Mouse (Mus musculus): ENCODE data around the gene Npb.

Npb gene

GRCm38 (mm10) chr11:120613976-120614375, 5.7 kb downstream of the Npb start:
- in situ Hi-C loops (cut with MboI, MseI): no loop called here

- in situ Hi-C loops (cut with MboI, MseI): no loop called here
Observed at GRCm38 (mm10) chr11:120615167-120615566, 6.9 kb downstream of the Npb start.

- in situ Hi-C loops (cut with MboI, MseI): no loop called here
Observed at GRCm38 (mm10) chr11:120615606-120616203, 7.4 kb downstream of the Npb start.

- in situ Hi-C loops (cut with MboI, MseI): no loop called here
Observed at GRCm38 (mm10) chr11:120616617-120617294, 8.5 kb downstream of the Npb start.

DNA sequence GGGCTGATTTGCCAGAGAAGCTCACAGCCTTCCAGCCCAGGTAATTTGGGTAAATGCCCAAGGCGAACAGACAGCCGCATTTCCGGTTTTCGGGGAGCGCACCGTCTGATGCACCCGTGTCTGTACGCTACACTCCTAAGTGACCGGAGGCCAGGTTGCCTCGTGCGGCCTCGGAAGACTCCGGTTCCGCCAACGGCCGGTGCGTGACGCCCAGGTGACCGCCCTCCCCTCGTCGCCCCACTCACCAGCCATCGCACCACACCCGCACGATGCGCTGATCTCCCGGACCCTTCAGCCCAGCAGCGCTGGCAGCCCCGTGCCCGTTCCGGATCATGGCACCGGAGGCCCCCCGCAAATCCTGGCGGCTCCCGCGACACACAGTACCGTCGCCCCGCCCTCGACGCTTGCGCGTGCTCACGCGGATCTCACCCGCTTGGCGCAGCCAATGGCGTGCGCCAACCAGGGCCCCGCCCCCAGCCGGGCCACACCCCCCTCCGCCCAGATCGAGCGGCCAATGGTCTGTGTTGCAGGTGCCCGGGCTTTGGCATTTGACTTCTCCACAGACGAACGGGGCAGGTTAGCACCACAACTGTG, 9.3 kb downstream of the Npb start, which contains the start of gene Pcyt2:
TSS of gene Pcyt2 (minus strand) at position 418 of the 594 bp plus-strand sequence.
- in situ Hi-C loops (cut with MboI, MseI): no loop called here

DNA sequence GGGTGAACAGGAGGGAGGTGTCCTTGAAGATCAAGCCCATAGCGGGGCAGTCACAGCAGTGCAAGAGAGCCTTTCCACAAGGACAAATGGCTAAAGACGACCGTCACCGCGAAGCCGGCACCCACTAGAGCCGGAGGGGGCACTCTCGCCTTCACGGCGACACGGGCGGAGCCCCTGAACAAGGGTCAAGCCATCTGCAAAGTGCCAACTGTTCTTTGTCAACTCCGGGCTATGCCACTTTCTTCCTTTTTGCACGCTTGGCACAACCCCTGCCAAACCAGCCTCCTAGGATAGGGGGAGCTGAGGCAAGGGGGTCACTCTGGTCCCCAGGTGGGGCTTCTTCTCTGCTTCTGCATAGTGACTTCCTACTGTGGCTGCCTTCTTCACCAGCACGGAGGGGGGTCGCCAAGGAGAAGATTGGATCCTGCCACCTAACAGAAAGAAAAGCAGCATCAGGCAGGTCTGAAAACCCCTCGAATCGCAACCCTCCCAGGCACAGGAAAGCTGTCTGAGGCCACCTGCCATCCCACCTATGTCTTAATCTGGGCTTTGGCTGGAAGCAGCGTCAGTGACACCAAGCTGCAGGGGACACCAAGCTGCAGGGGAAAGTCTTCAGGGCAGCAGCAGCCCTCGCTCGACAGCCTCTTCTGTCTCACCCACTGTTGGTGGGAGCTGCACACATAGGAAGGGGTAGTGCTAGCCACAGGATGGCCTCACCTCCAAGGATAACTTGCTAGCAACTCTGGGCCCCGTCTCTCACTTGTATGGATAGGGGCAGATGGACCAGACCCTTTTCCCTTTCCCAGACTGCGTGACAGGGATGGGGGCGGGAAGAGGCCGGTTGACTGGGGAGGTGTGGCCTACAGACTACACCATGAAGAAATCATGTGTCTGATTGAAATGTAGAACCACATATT, 10.6 kb downstream of the Npb start:
- in situ Hi-C loops (cut with MboI, MseI): no loop called here

- in situ Hi-C loops (cut with MboI, MseI): no loop called here
Observed at GRCm38 (mm10) chr11:120620195-120620594, 11.9 kb downstream of the Npb start.

GRCm38 (mm10) chr11:120622805-120623204, 14.5 kb downstream of the Npb start:
- in situ Hi-C loops (cut with MboI, MseI): no loop called here

DNA sequence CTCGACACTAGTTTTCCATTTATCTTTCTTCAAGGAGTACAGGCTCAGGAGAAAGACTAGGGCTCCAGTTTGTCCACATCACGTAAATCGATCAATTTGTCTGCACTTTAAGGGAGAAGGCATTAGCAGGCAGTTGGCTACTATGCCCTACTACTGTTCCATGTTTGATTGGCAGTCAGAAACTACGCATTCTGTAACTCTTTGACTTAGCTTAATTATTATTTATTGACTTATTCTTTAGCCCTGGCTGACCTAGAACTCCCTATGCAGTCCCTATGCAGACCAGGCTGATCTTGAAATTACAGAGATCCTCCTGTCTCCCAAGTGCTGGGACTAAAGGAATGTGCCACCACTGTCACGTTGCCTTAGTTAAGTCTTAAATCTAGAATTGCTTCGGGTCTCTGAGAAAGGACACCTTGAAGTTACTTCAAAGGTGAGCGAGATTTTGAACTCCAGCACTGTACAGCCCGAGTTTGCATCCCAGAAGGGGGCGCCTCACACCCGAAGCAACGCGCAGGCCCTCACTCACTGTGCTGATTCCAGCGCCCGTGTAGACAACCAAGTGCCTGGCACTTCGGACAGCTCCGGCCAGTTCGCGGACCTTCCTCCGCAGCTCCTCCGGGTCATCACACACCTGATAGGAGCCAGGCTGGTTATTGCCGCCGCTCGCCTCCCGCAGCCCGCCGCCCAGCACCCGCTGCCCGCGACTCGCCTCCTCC, 15.8 kb downstream of the Npb start:
- in situ Hi-C loops (cut with MboI, MseI): no loop called here

GRCm38 (mm10) chr11:120624680-120625111, 16.4 kb downstream of the Npb start:
- in situ Hi-C loops (cut with MboI, MseI): loop anchor here in 1 of 2 experiments (5.0 kb wide), 1 partner anchor 88 kb away; the partner anchor contains the start of genes Cenpx and Lrrc45

DNA sequence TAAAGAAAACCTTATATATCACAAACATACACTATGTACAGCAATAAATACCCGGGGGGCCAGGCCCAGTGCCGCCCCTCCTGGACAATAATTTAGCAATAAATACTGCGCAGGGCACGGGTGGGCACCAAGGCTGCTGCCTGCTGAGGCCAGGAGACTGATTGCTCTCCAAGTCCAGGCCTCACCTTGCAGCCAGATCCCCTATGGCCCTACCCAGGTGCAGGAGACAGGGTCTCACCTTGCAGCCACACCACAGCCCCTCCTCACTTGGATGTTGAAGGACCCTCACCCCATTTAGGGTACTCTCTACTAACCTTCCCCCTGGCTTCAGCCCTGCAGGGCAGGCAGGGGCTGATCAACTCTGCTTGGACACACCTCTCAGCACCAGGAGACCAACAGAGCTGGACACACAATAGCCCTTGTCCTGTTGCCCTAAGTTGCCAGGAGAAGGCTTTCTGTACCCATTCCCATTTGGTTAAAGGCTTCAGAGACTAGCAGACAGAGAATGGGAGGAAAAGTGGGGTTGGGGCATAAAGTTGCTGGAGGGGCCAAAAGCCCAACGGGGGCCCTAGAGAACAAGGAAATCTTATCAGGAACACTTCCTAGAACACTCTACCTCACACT, 17.0 kb downstream of the Npb start, which contains the start of gene Sirt7:
TSS of gene Sirt7 (minus strand) at position 89 of the 624 bp plus-strand sequence.
- in situ Hi-C loops (cut with MboI, MseI): loop anchor here in 1 of 2 experiments (5.0 kb wide), 1 partner anchor 87 kb away; the partner anchor contains the start of genes Cenpx and Lrrc45

DNA sequence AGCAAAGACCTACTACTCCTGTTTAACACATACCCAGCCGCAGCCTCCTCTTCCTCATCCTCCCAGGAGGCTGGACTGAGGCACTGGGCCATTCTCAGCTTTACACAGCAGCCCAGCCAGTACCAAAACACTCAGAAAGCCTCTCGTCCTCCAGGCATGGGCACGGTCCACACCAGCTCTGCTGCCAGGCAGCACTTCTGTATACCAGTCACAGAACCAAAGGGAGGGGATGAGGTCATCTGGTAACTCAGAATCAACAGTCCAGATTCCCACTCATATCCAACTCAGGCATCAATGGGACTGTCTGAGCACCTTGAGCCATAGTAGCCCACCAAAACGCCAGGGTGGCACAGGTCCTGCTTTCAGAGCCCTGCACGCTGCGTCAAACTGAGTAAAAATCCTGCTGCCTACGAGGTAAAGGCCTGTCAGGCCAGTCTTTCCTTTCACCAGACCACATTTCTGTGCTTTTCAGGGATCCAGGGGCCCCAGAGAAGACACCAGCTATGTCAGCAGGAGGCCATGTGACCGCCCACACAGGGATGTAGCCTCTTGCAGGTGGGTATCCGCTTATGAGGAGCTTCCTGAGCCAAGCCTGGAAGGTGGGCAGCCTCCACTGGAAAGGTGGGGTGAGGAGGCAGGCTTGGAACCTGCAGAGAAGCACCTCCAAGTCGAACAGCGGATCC, 18.6 kb downstream of the Npb start:
- in situ Hi-C loops (cut with MboI, MseI): loop anchor here in 1 of 2 experiments (5.0 kb wide), 1 partner anchor 85 kb away; the partner anchor contains the start of genes Cenpx and Lrrc45

- in situ Hi-C loops (cut with MboI, MseI): loop anchor here in 1 of 2 experiments (5.0 kb wide), 1 partner anchor 85 kb away; the partner anchor contains the start of genes Cenpx and Lrrc45
Observed at GRCm38 (mm10) chr11:120627468-120628300, 19.4 kb downstream of the Npb start.

GRCm38 (mm10) chr11:120628601-120629340, 20.5 kb downstream of the Npb start:
- in situ Hi-C loops (cut with MboI, MseI): loop anchor here in 1 of 2 experiments (5.0 kb wide), 1 partner anchor 84 kb away; the partner anchor contains the start of genes Cenpx and Lrrc45

DNA sequence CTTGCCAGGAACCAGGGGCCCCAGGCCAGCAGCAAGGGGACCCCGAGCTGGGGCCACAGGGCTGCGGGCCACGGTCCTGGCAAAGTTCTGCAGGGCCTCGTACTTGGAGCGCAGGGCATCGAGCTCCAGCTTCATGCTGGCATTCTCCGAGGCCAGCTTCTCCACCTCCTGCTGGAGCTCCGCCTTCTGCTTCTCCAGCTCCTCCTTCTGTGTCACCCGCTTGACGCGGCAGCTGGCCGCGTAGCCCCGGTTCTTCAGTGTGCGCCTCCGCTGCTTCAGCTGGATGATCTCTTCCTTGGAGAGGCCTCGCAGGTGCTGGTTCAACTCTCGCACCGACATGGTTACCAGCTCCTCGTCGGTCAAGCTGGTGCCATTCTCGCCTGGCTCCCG, 21.1 kb downstream of the Npb start:
- in situ Hi-C loops (cut with MboI, MseI): loop anchor here in 1 of 2 experiments (5.0 kb wide), 1 partner anchor 83 kb away; the partner anchor contains the start of genes Cenpx and Lrrc45

DNA sequence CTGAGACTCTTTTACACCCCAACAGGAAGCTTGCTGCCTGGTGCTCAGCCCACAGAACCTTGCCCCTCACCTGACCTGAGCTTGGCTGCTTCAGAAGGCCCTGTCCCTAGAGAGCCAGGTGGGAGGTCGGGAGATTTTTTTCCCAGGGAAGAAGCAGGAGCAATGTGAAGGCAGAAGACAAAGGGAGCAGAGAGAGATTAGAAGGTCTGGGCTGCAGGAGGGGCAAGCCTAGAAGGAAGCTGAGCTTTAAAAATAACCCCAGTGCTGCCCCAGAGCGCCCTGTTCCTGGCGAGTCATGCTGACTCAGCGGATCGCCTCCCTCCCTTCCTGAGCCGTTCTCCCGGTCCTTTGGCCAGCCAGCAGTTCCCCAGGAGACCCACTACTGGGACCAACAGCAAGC, 21.6 kb downstream of the Npb start:
- in situ Hi-C loops (cut with MboI, MseI): loop anchor here in 1 of 2 experiments (5.0 kb wide), 1 partner anchor 82 kb away; the partner anchor contains the start of genes Cenpx and Lrrc45

DNA sequence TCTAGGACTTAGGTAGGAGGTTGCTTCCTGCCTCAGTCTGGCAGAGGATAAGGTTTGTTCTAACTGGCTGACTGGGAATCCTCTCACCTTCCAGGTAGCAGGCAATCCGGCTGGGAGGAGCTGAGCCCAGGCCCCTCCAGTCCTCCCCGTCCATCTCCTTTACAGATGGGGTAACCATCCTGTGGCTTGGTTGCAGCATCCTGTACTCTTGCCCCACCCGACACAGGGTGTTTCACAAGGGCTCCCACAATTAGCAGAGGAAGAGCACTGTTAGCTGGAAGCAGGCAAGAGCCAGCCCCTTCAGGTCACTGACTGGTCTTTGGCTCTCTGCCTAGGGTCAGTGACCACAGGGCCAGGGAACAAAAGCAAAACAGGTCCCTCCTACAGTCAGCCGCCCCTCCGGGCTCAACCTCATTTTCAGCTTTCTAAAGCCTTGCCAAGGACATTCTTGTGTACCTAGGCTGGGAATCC, 22.2 kb downstream of the Npb start:
- in situ Hi-C loops (cut with MboI, MseI): no loop called here
